Comparison of ENCODE assay signal across 8 mouse cellular contexts in genomic region chr2:119873105-119873464, GRCm38 (mm10). TPM values are rescaled to one million over a fixed set of nuclear protein-coding genes. Genes with fewer than 3 reads are reported as not detected.
DNase-seq lines count a peak whose midpoint lies in the region; ATAC-seq and TF ChIP-seq lines count a peak whose summit lies in the region.

No protein-coding gene starts in this region.

- DNase-seq in c-Kit-positive CD71-positive TER-119-positive erythroid progenitor cells, embryonic 14.5 days (ENCODE audit: low spot score), result peak; percentile 39
- peak; percentile 75 for DNase-seq in heart, postnatal 0 days (ENCODE audit: low spot score)
- DNase-seq in kidney, postnatal 36 days, result peak; percentile 82 to 91
- peak; percentile 87 for DNase-seq in neural tube, embryonic 10.5 days (ENCODE audit: extremely low spot score, low spot score)

- under 1% methylated on average over 39 of the region's 39 CpGs for WGBS in forebrain, embryonic 13.5 days
- WGBS in heart, postnatal 0 days, result under 1% methylated on average over 39 of the region's 39 CpGs
- under 1% methylated on average over 39 of the region's 39 CpGs for WGBS in liver, embryonic 15.5 days (ENCODE audit: insufficient replicate concordance)
- under 1% methylated on average over 39 of the region's 39 CpGs for WGBS in stomach, embryonic 16.5 days

- H3K4me2 ChIP-seq in forebrain, embryonic 13.5 days, result peak overlapping the region; percentile 85
- H3K4me2 ChIP-seq in heart, postnatal 0 days (ENCODE audit: low read depth, low read length), result peak overlapping the region; percentile 88
- peak overlapping the region; percentile 98 for H3K4me2 ChIP-seq in liver, embryonic 15.5 days
- peak overlapping the region; percentile 99 for H3K4me2 ChIP-seq in stomach, embryonic 16.5 days (ENCODE audit: low read depth, low read length)

- peak overlapping the region; percentile 67 for H3K27ac ChIP-seq in forebrain, embryonic 13.5 days
- peak overlapping the region; percentile 82 for H3K27ac ChIP-seq in heart, postnatal 0 days (ENCODE audit: low read depth)
- no peak overlapping the region for H3K27ac ChIP-seq in liver, embryonic 15.5 days (replicated peaks)
- H3K27ac ChIP-seq in stomach, embryonic 16.5 days (ENCODE audit: low read length), result 0 out of 2 replicates have a peak overlapping the region, but pooled peaks have one; percentile 14

- H3K36me3 ChIP-seq in E14TG2a.4 (ENCODE audit: insufficient read depth, low read length), result peaks cover 12% of the 10 kb centered on the region; the same call in 1 of the 2 replicates
- no peaks in the 10 kb centered on the region for H3K36me3 ChIP-seq in forebrain, embryonic 13.5 days (ENCODE audit: poor library complexity, severe bottlenecking)
- H3K36me3 ChIP-seq in heart, postnatal 0 days (replicated peaks; ENCODE audit: control insufficient read depth, insufficient read depth, low read length), result no peaks in the 10 kb centered on the region
- no peaks in the 10 kb centered on the region for H3K36me3 ChIP-seq in liver, embryonic 15.5 days (replicated peaks)
- no peaks in the 10 kb centered on the region for H3K36me3 ChIP-seq in stomach, embryonic 16.5 days (ENCODE audit: control insufficient read depth, insufficient read depth, low read length)

- peak overlapping the region; percentile 71 for H3K9ac ChIP-seq in forebrain, embryonic 13.5 days
- peak overlapping the region; percentile 63 for H3K9ac ChIP-seq in heart, postnatal 0 days (replicated peaks; ENCODE audit: low read depth, low read length)
- H3K9ac ChIP-seq in liver, embryonic 15.5 days, result peak overlapping the region; percentile 51
- H3K9ac ChIP-seq in stomach, embryonic 16.5 days (ENCODE audit: low read length), result peak overlapping the region; percentile 79

- H3K4me1 ChIP-seq in E14TG2a.4 (replicated peaks; ENCODE audit: low read depth, low read length), result peaks cover 32% of the 10 kb centered on the region
- peaks cover 18% of the 10 kb centered on the region; the same call in 1 of the 2 replicates for H3K4me1 ChIP-seq in forebrain, embryonic 13.5 days
- 0 out of 2 replicates have a peak, but pooled peaks cover 12% of the 10 kb centered on the region for H3K4me1 ChIP-seq in heart, postnatal 0 days (ENCODE audit: control insufficient read depth, insufficient read depth)
- peaks cover 13% of the 10 kb centered on the region for H3K4me1 ChIP-seq in liver, embryonic 15.5 days (replicated peaks)
- H3K4me1 ChIP-seq in stomach, embryonic 16.5 days (ENCODE audit: control insufficient read depth, insufficient read depth, low read length), result 0 out of 2 replicates have a peak, but pooled peaks cover 3% of the 10 kb centered on the region

- peaks cover 4% of the 10 kb centered on the region; the same call in 1 of the 2 replicates for H3K27me3 ChIP-seq in E14TG2a.4 (ENCODE audit: insufficient read depth, low read length)
- peaks cover 15% of the 10 kb centered on the region for H3K27me3 ChIP-seq in forebrain, embryonic 13.5 days
- H3K27me3 ChIP-seq in heart, postnatal 0 days (ENCODE audit: control insufficient read depth, insufficient read depth, low read length), result no peaks in the 10 kb centered on the region
- H3K27me3 ChIP-seq in liver, embryonic 15.5 days, result peaks cover 17% of the 10 kb centered on the region
- H3K27me3 ChIP-seq in stomach, embryonic 16.5 days (ENCODE audit: control insufficient read depth, insufficient read depth, low read length), result no peaks in the 10 kb centered on the region

- no peaks in the 10 kb centered on the region for H3K9me3 ChIP-seq in E14TG2a.4 (ENCODE audit: low read length)
- no peaks in the 10 kb centered on the region for H3K9me3 ChIP-seq in forebrain, embryonic 13.5 days (replicated peaks)
- H3K9me3 ChIP-seq in heart, postnatal 0 days (replicated peaks; ENCODE audit: control insufficient read depth, low read length), result no peaks in the 10 kb centered on the region
- no peaks in the 10 kb centered on the region for H3K9me3 ChIP-seq in liver, embryonic 15.5 days (replicated peaks)
- H3K9me3 ChIP-seq in stomach, embryonic 16.5 days (replicated peaks; ENCODE audit: control insufficient read depth, low read length), result no peaks in the 10 kb centered on the region

- peak overlapping the region; percentile 78 for H3K4me3 ChIP-seq in E14TG2a.4 (replicated peaks; ENCODE audit: low read length)
- H3K4me3 ChIP-seq in forebrain, embryonic 13.5 days, result peak overlapping the region; percentile 55
- H3K4me3 ChIP-seq in heart, postnatal 0 days (ENCODE audit: low read depth, low read length), result peak overlapping the region; percentile 57
- H3K4me3 ChIP-seq in liver, embryonic 15.5 days (replicated peaks), result peak overlapping the region; percentile 63
- H3K4me3 ChIP-seq in stomach, embryonic 16.5 days (replicated peaks; ENCODE audit: low read length), result peak overlapping the region; percentile 66

- no peak for TF ChIP-seq CTCF in E14TG2a.4 (conservative IDR thresholded peaks at IDR 0.05; ENCODE audit: low read length)
- no peak for TF ChIP-seq CTCF in heart, postnatal 0 days (IDR thresholded peaks at IDR 0.05; ENCODE audit: low read depth)

- TF ChIP-seq EP300 in heart, postnatal 0 days (IDR thresholded peaks at IDR 0.05; ENCODE audit: low read depth), result peak; percentile 69

- ATAC-seq in forebrain, embryonic 13.5 days, result peak; percentile 95
- ATAC-seq in heart, postnatal 0 days (ENCODE audit: insufficient read depth, low read depth), result peak; percentile 93
- peak; percentile 73 for ATAC-seq in liver, embryonic 15.5 days (ENCODE audit: insufficient read depth)
- ATAC-seq in stomach, embryonic 16.5 days (ENCODE audit: insufficient read depth, low FRiP score), result peak; percentile 91

RNA-seq across cellular contexts. Expression of gene Mga, which starts 23.9 kb away (rescaled TPM):
- polyA plus RNA-seq in forebrain, embryonic 13.5 days (2015; fragmentation: Nextera tagmentation; extraction: Ambion mirVana), result 28.5 and 28.8 TPM in 2 replicates
- 48.5 and 68.4 TPM in 2 replicates for total RNA-seq in heart, postnatal 0 days (2014; rRNA removed; ENCODE audit: low replicate concordance)
- 10.8 and 11.6 TPM in 2 replicates for polyA plus RNA-seq in heart, postnatal 0 days (2015; fragmentation: Nextera tagmentation; extraction: Ambion mirVana)
- 5.3 and 5.5 TPM in 2 replicates for polyA plus RNA-seq in liver, embryonic 15.5 days (2015; fragmentation: Nextera tagmentation; extraction: Ambion mirVana)
- 24.3 and 27.3 TPM in 2 replicates for polyA plus RNA-seq in stomach, embryonic 16.5 days (2015; fragmentation: Nextera tagmentation; extraction: Ambion mirVana)
